In genomic region chr12:111448931-111449705, GRCm38 (mm10) we compare ENCODE assay signal across 11 mouse cellular contexts. TPM values are rescaled to one million over a fixed set of nuclear protein-coding genes. Genes with fewer than 3 reads are reported as not detected.
DNase-seq lines count a peak whose midpoint lies in the region; ATAC-seq and TF ChIP-seq lines count a peak whose summit lies in the region.
"Had no signal": no experiment of that assay in that cellular context is flagged by ENCODE, and none has a peak within 500 bp of the region (broad histone marks: within the 10 kb centered on the region; RNA-seq: fewer than 3 reads in every experiment).

No protein-coding gene starts in this region.

- H3K27me3 ChIP-seq in lung, postnatal 0 days (replicated peaks; ENCODE audit: insufficient read depth, low read length) = peaks cover 35% of the 10 kb centered on the region
- H3K27me3 ChIP-seq in midbrain, embryonic 15.5 days (replicated peaks) = peaks cover 77% of the 10 kb centered on the region

- peak; percentile 54 for ATAC-seq in lung, postnatal 0 days
- no peak for ATAC-seq in midbrain, embryonic 15.5 days (replicated peaks)

- no peak overlapping the region for H3K4me3 ChIP-seq in lung, postnatal 0 days (ENCODE audit: low read depth, low read length)
- no peak overlapping the region for H3K4me3 ChIP-seq in midbrain, embryonic 15.5 days

- peaks cover 3% of the 10 kb centered on the region; the same call in 1 of the 2 replicates for H3K4me1 ChIP-seq in lung, postnatal 0 days (ENCODE audit: insufficient read depth, low read depth, low read length)
- H3K4me1 ChIP-seq in midbrain, embryonic 15.5 days = peaks cover 8% of the 10 kb centered on the region

- H3K9ac ChIP-seq in lung, postnatal 0 days (replicated peaks; ENCODE audit: low read depth) = no peak overlapping the region
- H3K9ac ChIP-seq in midbrain, embryonic 15.5 days = no peak overlapping the region

- peak; percentile 77 for DNase-seq in adrenal gland, adult 2 months
- no peak for DNase-seq in adrenal gland, adult 18-20 months (ENCODE audit: low spot score in 2 of 2)
- DNase-seq in adrenal gland, postnatal 10 days = peak; percentile 62
- DNase-seq in kidney, adult 11 months = peak; percentile 88
- DNase-seq in lung, postnatal 0 days (ENCODE audit: low spot score) = peak; percentile 72
- DNase-seq in spleen, adult 18-20 months = no peak
- DNase-seq in cerebellum, adult 9-11 months = no peak
- DNase-seq: gastrocnemius, postnatal 25 days; right cerebral cortex, adult 18-20 months; thymus, postnatal 4 days had no signal

- H3K9me3 ChIP-seq in lung, postnatal 0 days (ENCODE audit: low read length) = no peaks in the 10 kb centered on the region
- no peaks in the 10 kb centered on the region for H3K9me3 ChIP-seq in midbrain, embryonic 15.5 days

- TF ChIP-seq CTCF in lung, postnatal 0 days (IDR thresholded peaks at IDR 0.05) = no peak

- H3K36me3 ChIP-seq in lung, postnatal 0 days (ENCODE audit: insufficient read depth, low read length) = no peaks in the 10 kb centered on the region
- H3K36me3 ChIP-seq in midbrain, embryonic 15.5 days (replicated peaks) = no peaks in the 10 kb centered on the region

- no peak for TF ChIP-seq EP300 in lung, postnatal 0 days (IDR thresholded peaks at IDR 0.05)

- no peak overlapping the region for H3K4me2 ChIP-seq in lung, postnatal 0 days (replicated peaks; ENCODE audit: low read depth, low read length)
- no peak overlapping the region for H3K4me2 ChIP-seq in midbrain, embryonic 15.5 days

- WGBS in lung, postnatal 0 days = 14% methylated on average over 13 of the region's 14 CpGs
- 18% methylated on average over 14 of the region's 14 CpGs for WGBS in midbrain, embryonic 15.5 days

- H3K27ac ChIP-seq in lung, postnatal 0 days (ENCODE audit: low read length) = no peak overlapping the region
- no peak overlapping the region for H3K27ac ChIP-seq in midbrain, embryonic 15.5 days

RNA-seq across cellular contexts. Expression of gene Tnfaip2, which starts 6.8 kb away (rescaled TPM):
- total RNA-seq in adrenal gland, adult 2 months (2021) = 10 to 100 TPM; 12.2 to 19.5 TPM
- 15.8 and 22.7 TPM in 2 replicates for polyA plus RNA-seq in adrenal gland, adult 2 months (2012; rRNA removed)
- total RNA-seq in adrenal gland, adult 18-20 months (2021) = 10 to 100 TPM; 11.4 to 31.6 TPM
- 10 to 100 TPM; 15.0 to 18.5 TPM for total RNA-seq in adrenal gland, postnatal 10 days (2021)
- 17.0 and 26.3 TPM in 2 replicates for polyA plus RNA-seq in lung, postnatal 0 days (2015; fragmentation: Nextera tagmentation; extraction: Ambion mirVana)
- polyA plus RNA-seq in midbrain, embryonic 15.5 days (2015; fragmentation: Nextera tagmentation; extraction: Ambion mirVana) = 0.38 and 1.3 TPM in 2 replicates

RNA-seq across cellular contexts. Expression of gene Exoc3l4, which starts 32.3 kb away (rescaled TPM):
- total RNA-seq in adrenal gland, adult 2 months (2021) = 1 to 10 TPM; 4.7 to 7.7 TPM
- 12.7 and 13.9 TPM in 2 replicates for polyA plus RNA-seq in adrenal gland, adult 2 months (2012; rRNA removed)
- total RNA-seq in adrenal gland, adult 18-20 months (2021) = 1 to 10 TPM; 3.3 to 4.1 TPM
- 1 to 10 TPM; 5.1 to 6.7 TPM for total RNA-seq in adrenal gland, postnatal 10 days (2021)
- 21.3 and 24.4 TPM in 2 replicates for polyA plus RNA-seq in lung, postnatal 0 days (2015; fragmentation: Nextera tagmentation; extraction: Ambion mirVana)
- polyA plus RNA-seq in midbrain, embryonic 15.5 days (2015; fragmentation: Nextera tagmentation; extraction: Ambion mirVana) = 1.9 and 2.8 TPM in 2 replicates

RNA-seq across cellular contexts. Expression of gene Gm266, which starts 36.5 kb away (rescaled TPM):
- under 1 TPM in 1 of 2 experiments, not detected in 1; 0.23 TPM for total RNA-seq in adrenal gland, adult 2 months (2021)
- polyA plus RNA-seq in adrenal gland, adult 2 months (2012; rRNA removed) = 0.10 and 1.2 TPM in 2 replicates
- total RNA-seq in adrenal gland, adult 18-20 months (2021) = not detected
- 1 to 10 TPM; 1.0 to 1.1 TPM for total RNA-seq in adrenal gland, postnatal 10 days (2021)
- polyA plus RNA-seq in lung, postnatal 0 days (2015; fragmentation: Nextera tagmentation; extraction: Ambion mirVana) = 1.9 and 2.7 TPM in 2 replicates
- 1.6 and 1.8 TPM in 2 replicates for polyA plus RNA-seq in midbrain, embryonic 15.5 days (2015; fragmentation: Nextera tagmentation; extraction: Ambion mirVana)

RNA-seq across cellular contexts. Expression of gene Lbhd2, which starts 42.5 kb away (rescaled TPM):
- under 1 TPM; 0.46 to 0.48 TPM for total RNA-seq in adrenal gland, adult 2 months (2021)
- 0.17 and 0.30 TPM in 2 replicates for polyA plus RNA-seq in adrenal gland, adult 2 months (2012; rRNA removed)
- total RNA-seq in adrenal gland, adult 18-20 months (2021) = not detected
- total RNA-seq in adrenal gland, postnatal 10 days (2021) = under 1 TPM in 1 of 2 experiments, not detected in 1; 0.48 TPM
- polyA plus RNA-seq in lung, postnatal 0 days (2015; fragmentation: Nextera tagmentation; extraction: Ambion mirVana) = 0.37 and 1.1 TPM in 2 replicates
- 3.2 and 3.5 TPM in 2 replicates for polyA plus RNA-seq in midbrain, embryonic 15.5 days (2015; fragmentation: Nextera tagmentation; extraction: Ambion mirVana)
- total RNA-seq: gastrocnemius, postnatal 25 days had no signal

Comparison
In these comparisons a context has a peak if more than half of its experiments do, and no peak if none do; other contexts are left out.
1. DNase-seq: peak in adrenal gland, adult 2 months (single experiment), adrenal gland, postnatal 10 days (single experiment), kidney, adult 11 months (single experiment) and lung, postnatal 0 days (single experiment); none in adrenal gland, adult 18-20 months (0 of 2), spleen, adult 18-20 months (0 of 2) and cerebellum, adult 9-11 months (single experiment).